Mouse (Mus musculus): ENCODE measurements around the gene Flvcr1. TPM values are rescaled to one million over a fixed set of nuclear protein-coding genes. Genes with fewer than 3 reads are reported as not detected.

The Flvcr1 gene
- polyA plus RNA-seq, 1 experiment from 2014 or later: 7.8 TPM

GRCm38 (mm10) chr1:190974191-190974590 is 51.8 kb downstream of the Flvcr1 start:
- no peak for DNase-seq (ENCODE audit: low spot score)
- no peaks in the 10 kb centered on the region for H3K36me3 ChIP-seq (ENCODE audit: insufficient read depth, low read length)
- ATAC-seq: no peak
- TF ChIP-seq CTCF (IDR thresholded peaks at IDR 0.05) (no peak), EP300 (IDR thresholded peaks at IDR 0.05) (no peak)
- peaks cover 3% of the 10 kb centered on the region; the same call in 1 of the 2 replicates for H3K4me1 ChIP-seq (ENCODE audit: insufficient read depth, low read depth, low read length)
- no peak overlapping the region for H3K4me3 ChIP-seq (ENCODE audit: low read depth, low read length)
- no peak overlapping the region for H3K9ac ChIP-seq (replicated peaks; ENCODE audit: low read depth)
- H3K4me2 ChIP-seq (replicated peaks; ENCODE audit: low read depth, low read length): no peak overlapping the region
- 80% methylated on average over 8 of the region's 8 CpGs for WGBS
- H3K27ac ChIP-seq (ENCODE audit: low read length): no peak overlapping the region
- no peaks in the 10 kb centered on the region for H3K9me3 ChIP-seq (ENCODE audit: low read length)
- H3K27me3 ChIP-seq (replicated peaks; ENCODE audit: insufficient read depth, low read length): no peaks in the 10 kb centered on the region

- no peaks in the 10 kb centered on the region for H3K4me1 ChIP-seq (ENCODE audit: insufficient read depth, low read depth, low read length)
- H3K9me3 ChIP-seq (ENCODE audit: low read length): no peaks in the 10 kb centered on the region
- no peaks in the 10 kb centered on the region for H3K27me3 ChIP-seq (replicated peaks; ENCODE audit: insufficient read depth, low read length)
- TF ChIP-seq CTCF (IDR thresholded peaks at IDR 0.05) (no peak), EP300 (IDR thresholded peaks at IDR 0.05) (no peak)
- H3K9ac ChIP-seq (replicated peaks; ENCODE audit: low read depth): no peak overlapping the region
- H3K4me2 ChIP-seq (replicated peaks; ENCODE audit: low read depth, low read length): no peak overlapping the region
- DNase-seq (ENCODE audit: low spot score) (peak; percentile 22), ATAC-seq (no peak)
- no peaks in the 10 kb centered on the region for H3K36me3 ChIP-seq (ENCODE audit: insufficient read depth, low read length)
- 56% methylated on average over 7 of the region's 7 CpGs for WGBS
- no peak overlapping the region for H3K4me3 ChIP-seq (ENCODE audit: low read depth, low read length)
- no peak overlapping the region for H3K27ac ChIP-seq (ENCODE audit: low read length)
Observed at GRCm38 (mm10) chr1:190972612-190973192, 53.3 kb downstream of the Flvcr1 start.

- Histone ChIP-seq H3K36me3 (ENCODE audit: insufficient read depth, low read length) (no peaks in the 10 kb centered on the region), H3K4me3 (ENCODE audit: low read depth, low read length) (no peak overlapping the region), H3K9me3 (ENCODE audit: low read length) (no peaks in the 10 kb centered on the region), H3K4me2 (replicated peaks; ENCODE audit: low read depth, low read length) (no peak overlapping the region), H3K4me1 (ENCODE audit: insufficient read depth, low read depth, low read length) (no peaks in the 10 kb centered on the region), H3K27me3 (replicated peaks; ENCODE audit: insufficient read depth, low read length) (no peaks in the 10 kb centered on the region), H3K27ac (ENCODE audit: low read length) (no peak overlapping the region), H3K9ac (replicated peaks; ENCODE audit: low read depth) (no peak overlapping the region)
- WGBS: 74% methylated on average over 14 of the region's 14 CpGs
- no peak for DNase-seq (ENCODE audit: low spot score)
- TF ChIP-seq EP300 (IDR thresholded peaks at IDR 0.05) (no peak), CTCF (IDR thresholded peaks at IDR 0.05) (no peak)
- no peak for ATAC-seq
Observed at GRCm38 (mm10) chr1:190971708-190972610, 54.0 kb downstream of the Flvcr1 start.

- 87% methylated on average over 7 of the region's 7 CpGs for WGBS
- Histone ChIP-seq H3K36me3 (ENCODE audit: insufficient read depth, low read length) (no peaks in the 10 kb centered on the region), H3K4me2 (replicated peaks; ENCODE audit: low read depth, low read length) (no peak overlapping the region), H3K9me3 (ENCODE audit: low read length) (no peaks in the 10 kb centered on the region), H3K4me1 (ENCODE audit: insufficient read depth, low read depth, low read length) (no peaks in the 10 kb centered on the region), H3K27ac (ENCODE audit: low read length) (no peak overlapping the region), H3K4me3 (ENCODE audit: low read depth, low read length) (no peak overlapping the region), H3K9ac (replicated peaks; ENCODE audit: low read depth) (no peak overlapping the region), H3K27me3 (replicated peaks; ENCODE audit: insufficient read depth, low read length) (no peaks in the 10 kb centered on the region)
- ATAC-seq (no peak), DNase-seq (ENCODE audit: low spot score) (no peak)
- no peak for TF ChIP-seq CTCF (IDR thresholded peaks at IDR 0.05)
- no peak for TF ChIP-seq EP300 (IDR thresholded peaks at IDR 0.05)
Observed at GRCm38 (mm10) chr1:190968010-190968409, 57.9 kb downstream of the Flvcr1 start.

- 54% methylated on average over 15 of the region's 15 CpGs for WGBS
- no peak for DNase-seq (ENCODE audit: low spot score)
- no peak overlapping the region for H3K4me3 ChIP-seq (ENCODE audit: low read depth, low read length)
- H3K4me1 ChIP-seq (ENCODE audit: insufficient read depth, low read depth, low read length): no peaks in the 10 kb centered on the region
- no peak overlapping the region for H3K4me2 ChIP-seq (replicated peaks; ENCODE audit: low read depth, low read length)
- no peaks in the 10 kb centered on the region for H3K27me3 ChIP-seq (replicated peaks; ENCODE audit: insufficient read depth, low read length)
- no peak for ATAC-seq
- H3K9ac ChIP-seq (replicated peaks; ENCODE audit: low read depth): no peak overlapping the region
- H3K27ac ChIP-seq (ENCODE audit: low read length): no peak overlapping the region
- no peaks in the 10 kb centered on the region for H3K9me3 ChIP-seq (ENCODE audit: low read length)
- TF ChIP-seq CTCF (IDR thresholded peaks at IDR 0.05) (no peak), EP300 (IDR thresholded peaks at IDR 0.05) (no peak)
- no peaks in the 10 kb centered on the region for H3K36me3 ChIP-seq (ENCODE audit: insufficient read depth, low read length)
Observed at GRCm38 (mm10) chr1:190964992-190965780, 60.8 kb downstream of the Flvcr1 start.

GRCm38 (mm10) chr1:190962760-190963159 is 63.2 kb downstream of the Flvcr1 start:
- H3K9me3 ChIP-seq (ENCODE audit: low read length): no peaks in the 10 kb centered on the region
- no peak overlapping the region for H3K27ac ChIP-seq (ENCODE audit: low read length)
- TF ChIP-seq CTCF (IDR thresholded peaks at IDR 0.05) (no peak), EP300 (IDR thresholded peaks at IDR 0.05) (no peak)
- DNase-seq (ENCODE audit: low spot score) (no peak), ATAC-seq (no peak)
- H3K4me2 ChIP-seq (replicated peaks; ENCODE audit: low read depth, low read length): no peak overlapping the region
- WGBS: 94% methylated on average over 3 of the region's 3 CpGs
- no peaks in the 10 kb centered on the region for H3K36me3 ChIP-seq (ENCODE audit: insufficient read depth, low read length)
- no peaks in the 10 kb centered on the region for H3K27me3 ChIP-seq (replicated peaks; ENCODE audit: insufficient read depth, low read length)
- no peak overlapping the region for H3K9ac ChIP-seq (replicated peaks; ENCODE audit: low read depth)
- no peaks in the 10 kb centered on the region for H3K4me1 ChIP-seq (ENCODE audit: insufficient read depth, low read depth, low read length)
- no peak overlapping the region for H3K4me3 ChIP-seq (ENCODE audit: low read depth, low read length)

All from lung, postnatal 0 days (tissue).